Mouse (Mus musculus): ENCODE data around the gene Tmem251. TPM values are rescaled to one million over a fixed set of nuclear protein-coding genes. Genes with fewer than 3 reads are reported as not detected.
A peak's percentile ranks its signal among the peaks of the same experiment; 100 is the strongest.

The Tmem251 gene
- total RNA-seq, 1 experiment = 4.0 TPM

DNA sequence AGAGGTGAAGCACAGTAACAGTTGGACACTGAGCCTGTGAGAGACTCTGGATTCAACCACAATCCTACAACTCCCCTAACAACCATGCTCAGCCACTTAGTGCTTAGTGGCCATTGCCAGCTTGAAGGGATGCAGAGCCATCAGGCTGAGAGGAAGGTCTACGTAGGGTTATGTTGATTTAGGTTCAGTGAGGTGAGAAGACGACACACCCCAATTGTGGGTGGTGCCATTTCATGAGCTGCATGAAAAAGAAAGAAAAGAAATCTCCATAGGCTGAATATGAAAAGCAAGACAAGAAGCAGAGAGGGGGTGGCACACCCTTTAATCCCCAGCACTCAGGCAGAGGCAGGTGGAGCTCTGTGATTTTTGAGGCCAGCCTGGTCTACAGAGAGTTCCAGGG is 29.4 kb upstream of the Tmem251 start:
- Histone ChIP-seq H3K4me1 (ENCODE audit: control insufficient read depth in 2 of 2, insufficient read depth in 2 of 2, low read length in 2 of 2, poor library complexity in 1 of 2) (peaks cover 19 to 26% of the 10 kb centered on the region in 2 experiments), H3K9ac (ENCODE audit: insufficient read depth, low read depth, low read length, poor library complexity, severe bottlenecking) (peak overlapping the region; percentile 19; the same call in 1 of the 2 replicates), H3K4me3 (ENCODE audit: insufficient read depth in 1 of 2, low read depth in 1 of 2, low read length in 2 of 2, poor library complexity in 1 of 2, severe bottlenecking in 1 of 2) (no peak overlapping the region), H3K36me3 (ENCODE audit: control insufficient read depth, insufficient read depth, low read length, poor library complexity, severe bottlenecking) (no peaks in the 10 kb centered on the region), H3K9me3 (ENCODE audit: control insufficient read depth, insufficient read depth, low read depth, low read length) (no peaks in the 10 kb centered on the region), H3K27ac (ENCODE audit: insufficient read depth, low read depth, low read length, poor library complexity, severe bottlenecking) (no peak overlapping the region; the same call in 1 of the 2 replicates)
- DNase-seq (ENCODE audit: low read depth, low spot score) = no peak
- in situ Hi-C loops (cut with MboI; ENCODE audit: low sequenced_read_pairs in 2 of 2, unreplicated experiment in 2 of 2) = no loop called here
- TF ChIP-seq CHD2 (IDR thresholded peaks at IDR 0.05; ENCODE audit: low read depth, low read length) (no peak), HCFC1 (IDR thresholded peaks at IDR 0.05; ENCODE audit: borderline replicate concordance, insufficient read depth, low read length) (no peak), ZC3H11A (IDR thresholded peaks at IDR 0.05; ENCODE audit: borderline replicate concordance, low read depth, low read length) (no peak), MAFK (IDR thresholded peaks at IDR 0.05; ENCODE audit: insufficient read depth, low read depth, low read length) (no peak), ZNF384 (IDR thresholded peaks at IDR 0.05; ENCODE audit: low read depth, low read length) (no peak)

DNA sequence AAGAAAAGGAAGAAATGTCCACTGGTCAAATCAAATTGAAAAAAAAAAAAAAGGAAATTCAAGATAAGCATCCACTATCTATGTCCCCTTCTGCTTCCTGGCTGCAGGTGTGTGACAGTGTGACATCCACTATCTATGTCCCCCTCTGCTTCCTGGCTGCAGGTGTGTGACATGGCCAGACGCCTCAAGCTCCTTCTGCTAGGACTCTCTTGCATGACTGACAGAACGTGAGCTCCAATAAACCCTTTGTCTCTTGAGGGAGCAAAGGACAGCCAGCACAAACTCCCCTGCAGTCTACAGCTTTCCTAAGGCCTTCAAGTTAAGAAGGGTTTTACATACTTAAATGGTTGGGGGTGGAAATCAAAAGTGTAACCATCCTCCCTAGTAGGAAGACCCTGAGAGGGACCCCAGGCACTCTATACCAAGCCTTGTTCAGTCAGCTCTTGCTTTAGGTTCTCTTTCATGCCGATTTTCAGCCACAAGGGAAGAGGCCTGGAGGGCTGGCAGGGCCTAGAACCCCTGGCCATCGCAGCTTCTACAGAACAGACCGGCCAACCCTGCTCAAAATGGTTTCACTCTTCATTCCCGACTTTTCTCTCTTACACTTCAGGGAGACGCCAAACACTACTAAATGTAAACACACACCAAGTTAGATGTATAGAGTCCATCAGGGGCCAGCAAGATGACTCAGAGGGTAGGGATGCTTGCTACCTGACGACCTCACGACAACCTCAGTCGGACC is 28.7 kb upstream of the Tmem251 start:
- Histone ChIP-seq H3K9me3 (ENCODE audit: control insufficient read depth, insufficient read depth, low read depth, low read length) (no peaks in the 10 kb centered on the region), H3K36me3 (ENCODE audit: control insufficient read depth, insufficient read depth, low read length, poor library complexity, severe bottlenecking) (no peaks in the 10 kb centered on the region), H3K4me3 (ENCODE audit: insufficient read depth in 1 of 2, low read depth in 1 of 2, low read length in 2 of 2, poor library complexity in 1 of 2, severe bottlenecking in 1 of 2) (no peak overlapping the region), H3K9ac (ENCODE audit: insufficient read depth, low read depth, low read length, poor library complexity, severe bottlenecking) (no peak overlapping the region), H3K4me1 (ENCODE audit: control insufficient read depth in 2 of 2, insufficient read depth in 2 of 2, low read length in 2 of 2, poor library complexity in 1 of 2) (peaks cover 19 to 29% of the 10 kb centered on the region in 2 experiments), H3K27ac (ENCODE audit: insufficient read depth, low read depth, low read length, poor library complexity, severe bottlenecking) (peak overlapping the region; percentile 6; the same call in 1 of the 2 replicates)
- DNase-seq (ENCODE audit: low read depth, low spot score) = no peak
- in situ Hi-C loops (cut with MboI; ENCODE audit: low sequenced_read_pairs in 2 of 2, unreplicated experiment in 2 of 2) = no loop called here
- TF ChIP-seq CHD2 (IDR thresholded peaks at IDR 0.05; ENCODE audit: low read depth, low read length) (no peak), ZC3H11A (IDR thresholded peaks at IDR 0.05; ENCODE audit: borderline replicate concordance, low read depth, low read length) (no peak), ZNF384 (IDR thresholded peaks at IDR 0.05; ENCODE audit: low read depth, low read length) (no peak), HCFC1 (IDR thresholded peaks at IDR 0.05; ENCODE audit: borderline replicate concordance, insufficient read depth, low read length) (no peak), MAFK (IDR thresholded peaks at IDR 0.05; ENCODE audit: insufficient read depth, low read depth, low read length) (no peak)

DNA sequence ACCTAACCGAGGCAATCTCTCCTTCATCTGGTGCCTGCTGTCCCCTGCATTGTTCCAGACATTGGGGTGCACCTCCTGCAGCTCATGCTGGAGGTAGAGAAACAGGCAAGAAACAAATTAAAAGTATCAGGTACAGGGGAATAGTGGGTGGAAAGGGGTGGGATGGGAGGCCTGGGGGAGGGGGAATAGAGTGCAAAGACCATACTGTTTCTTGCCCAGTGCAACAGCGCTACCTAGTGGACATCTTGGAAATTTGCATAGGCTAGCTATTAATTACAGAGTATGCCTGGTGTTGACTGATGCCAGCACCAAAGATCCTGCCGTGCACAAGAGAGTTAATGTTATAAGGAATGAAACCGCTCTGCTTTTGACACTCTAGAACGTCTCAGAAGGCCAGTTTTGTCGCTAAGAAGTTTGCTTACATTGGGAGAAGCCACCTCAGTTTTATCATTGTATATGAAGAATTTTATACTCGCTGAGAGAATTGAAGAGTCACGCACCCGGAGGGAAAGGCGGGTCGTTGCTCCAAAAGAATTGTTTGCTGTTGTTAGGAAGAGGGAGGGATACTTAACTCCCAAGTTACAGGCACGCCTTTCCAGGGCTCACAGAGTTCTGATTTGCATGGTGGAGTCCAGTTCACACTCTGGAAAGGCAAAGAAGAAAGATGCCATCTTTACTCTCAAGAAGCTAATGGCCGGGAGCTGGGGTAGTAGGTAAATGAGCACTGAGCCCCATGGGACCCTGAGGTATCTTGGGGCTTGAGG is 23.8 kb upstream of the Tmem251 start:
- Histone ChIP-seq H3K4me1 (ENCODE audit: control insufficient read depth in 2 of 2, insufficient read depth in 2 of 2, low read length in 2 of 2, poor library complexity in 1 of 2) (peaks cover 5 to 22% of the 10 kb centered on the region in 2 experiments; a peak in 3 of 4 replicates), H3K9ac (ENCODE audit: insufficient read depth, low read depth, low read length, poor library complexity, severe bottlenecking) (peak overlapping the region; percentile 55; the same call in 1 of the 2 replicates), H3K27ac (ENCODE audit: insufficient read depth, low read depth, low read length, poor library complexity, severe bottlenecking) (no peak overlapping the region; the same call in 1 of the 2 replicates), H3K4me3 (ENCODE audit: insufficient read depth in 1 of 2, low read depth in 1 of 2, low read length in 2 of 2, poor library complexity in 1 of 2, severe bottlenecking in 1 of 2) (peak overlapping the region; percentile 37 to 49), H3K36me3 (ENCODE audit: control insufficient read depth, insufficient read depth, low read length, poor library complexity, severe bottlenecking) (no peaks in the 10 kb centered on the region), H3K9me3 (ENCODE audit: control insufficient read depth, insufficient read depth, low read depth, low read length) (no peaks in the 10 kb centered on the region)
- DNase-seq (ENCODE audit: low read depth, low spot score) = peak; percentile 90
- in situ Hi-C loops (cut with MboI; ENCODE audit: low sequenced_read_pairs in 2 of 2, unreplicated experiment in 2 of 2) = loop anchor here in 1 of 2 experiments (10.0 kb wide), 1 partner anchor 215 kb away; no protein-coding TSS in a partner anchor
- no peak for TF ChIP-seq ZNF384 (IDR thresholded peaks at IDR 0.05; ENCODE audit: low read depth, low read length)
- TF ChIP-seq ZC3H11A (IDR thresholded peaks at IDR 0.05; ENCODE audit: borderline replicate concordance, low read depth, low read length) = peak; percentile 73
- TF ChIP-seq MAFK (IDR thresholded peaks at IDR 0.05; ENCODE audit: insufficient read depth, low read depth, low read length) = peak; percentile 76
- TF ChIP-seq HCFC1 (IDR thresholded peaks at IDR 0.05; ENCODE audit: borderline replicate concordance, insufficient read depth, low read length) = no peak

DNA sequence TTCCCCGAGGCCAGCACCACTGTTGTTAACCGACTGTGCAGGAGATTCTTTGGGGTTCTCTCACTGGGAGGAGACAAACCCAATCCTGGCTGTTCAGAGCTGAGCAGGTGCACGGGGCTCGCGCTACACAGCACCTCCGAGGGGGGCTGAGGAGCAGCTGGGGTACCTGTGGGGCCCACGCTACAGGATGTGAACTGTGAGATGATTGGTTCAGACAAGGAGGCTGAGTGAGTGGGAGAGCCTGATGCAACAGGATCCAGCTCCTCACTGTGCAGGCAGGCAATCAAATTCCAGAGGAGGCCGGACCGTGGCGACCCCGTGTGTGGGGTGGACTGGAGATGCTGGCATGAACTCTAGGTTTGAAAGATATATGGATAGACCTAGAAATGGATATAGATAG is 21.1 kb upstream of the Tmem251 start:
- Histone ChIP-seq H3K4me1 (ENCODE audit: control insufficient read depth in 2 of 2, insufficient read depth in 2 of 2, low read length in 2 of 2, poor library complexity in 1 of 2) (peaks cover 8 to 31% of the 10 kb centered on the region in 2 experiments; a peak in 3 of 4 replicates), H3K4me3 (ENCODE audit: insufficient read depth in 1 of 2, low read depth in 1 of 2, low read length in 2 of 2, poor library complexity in 1 of 2, severe bottlenecking in 1 of 2) (peak overlapping the region in 1 of 2 experiments; percentile 33; a peak in 2 of 4 replicates), H3K9ac (ENCODE audit: insufficient read depth, low read depth, low read length, poor library complexity, severe bottlenecking) (peak overlapping the region; percentile 3; the same call in 1 of the 2 replicates), H3K36me3 (ENCODE audit: control insufficient read depth, insufficient read depth, low read length, poor library complexity, severe bottlenecking) (no peaks in the 10 kb centered on the region), H3K9me3 (ENCODE audit: control insufficient read depth, insufficient read depth, low read depth, low read length) (no peaks in the 10 kb centered on the region), H3K27ac (ENCODE audit: insufficient read depth, low read depth, low read length, poor library complexity, severe bottlenecking) (no peak overlapping the region)
- in situ Hi-C loops (cut with MboI; ENCODE audit: low sequenced_read_pairs in 2 of 2, unreplicated experiment in 2 of 2) = loop anchor here in 1 of 2 experiments (10.0 kb wide), 1 partner anchor 218 kb away; no protein-coding TSS in a partner anchor
- TF ChIP-seq HCFC1 (IDR thresholded peaks at IDR 0.05; ENCODE audit: borderline replicate concordance, insufficient read depth, low read length) (no peak), ZC3H11A (IDR thresholded peaks at IDR 0.05; ENCODE audit: borderline replicate concordance, low read depth, low read length) (no peak), CHD2 (IDR thresholded peaks at IDR 0.05; ENCODE audit: low read depth, low read length) (no peak), MAFK (IDR thresholded peaks at IDR 0.05; ENCODE audit: insufficient read depth, low read depth, low read length) (no peak), ZNF384 (IDR thresholded peaks at IDR 0.05; ENCODE audit: low read depth, low read length) (no peak)
- DNase-seq (ENCODE audit: low read depth, low spot score) = no peak
